Mouse (Mus musculus) yolk sac, embryonic 10.5 days (tissue): Measurements from ENCODE around the gene Olfr1225.
"Not testable (repeated sequence)": the region's sequence is repeated elsewhere in the genome, so short reads cannot be mapped to it uniquely, and the experiment has no call there.

Source experiments
- DNase-seq: peaks from one replicate; pipeline ENCODE4 v3.0.0-alpha.2; 2017; ENCODE audit warnings: low spot score

Olfr1225 gene

GRCm38 (mm10) chr2:89174569-89174968 is at the start of gene Olfr1225:
Gene Olfr1225 (minus strand): TSS chr2:89174669.
- no peak for DNase-seq

GRCm38 (mm10) chr2:89199948-89200347 is 25.5 kb upstream of the Olfr1225 start, which contains the start of gene Olfr1226:
Gene Olfr1226 (minus strand): TSS chr2:89200048.
- DNase-seq, result no peak

GRCm38 (mm10) chr2:89196325-89196982 is 22.0 kb upstream of the Olfr1225 start:
- no peak for DNase-seq

- DNase-seq, result not testable (repeated sequence)
Measured at GRCm38 (mm10) chr2:89164711-89165110, 9.8 kb downstream of the Olfr1225 start.

GRCm38 (mm10) chr2:89163991-89164390 is 10.5 kb downstream of the Olfr1225 start, which contains the start of gene Olfr1224-ps1:
Gene Olfr1224-ps1 (minus strand): TSS chr2:89164091.
- not testable (repeated sequence) for DNase-seq

- DNase-seq, result no peak
Measured at GRCm38 (mm10) chr2:89151460-89151859, 23.0 kb downstream of the Olfr1225 start, which contains the start of gene Olfr1223. Gene Olfr1223 (minus strand): TSS chr2:89151560.

GRCm38 (mm10) chr2:89132954-89133353 is 41.5 kb downstream of the Olfr1225 start, which contains the start of gene Olfr1222:
Gene Olfr1222 (minus strand): TSS chr2:89133054.
- no peak for DNase-seq
